ENCODE assay signal across 8 mouse cellular contexts in genomic region chr13:96407040-96407439, GRCm38 (mm10). TPM values are rescaled to one million over a fixed set of nuclear protein-coding genes. Genes with fewer than 3 reads are reported as not detected.
DNase-seq lines count a peak whose midpoint lies in the region; ATAC-seq and TF ChIP-seq lines count a peak whose summit lies in the region.

No protein-coding gene starts in this region.

- peaks cover 27% of the 10 kb centered on the region for H3K36me3 ChIP-seq in midbrain, embryonic 11.5 days (ENCODE audit: control insufficient read depth, insufficient read depth, low read length)
- peaks cover 64% of the 10 kb centered on the region for H3K36me3 ChIP-seq in midbrain, embryonic 13.5 days
- peaks cover 17% of the 10 kb centered on the region for H3K36me3 ChIP-seq in intestine, embryonic 15.5 days
- peaks cover 27% of the 10 kb centered on the region; the same call in 1 of the 2 replicates for H3K36me3 ChIP-seq in lung, postnatal 0 days (ENCODE audit: insufficient read depth, low read length)

- no peaks in the 10 kb centered on the region for H3K27me3 ChIP-seq in midbrain, embryonic 11.5 days (ENCODE audit: control insufficient read depth, insufficient read depth, low read length)
- no peaks in the 10 kb centered on the region for H3K27me3 ChIP-seq in midbrain, embryonic 13.5 days
- no peaks in the 10 kb centered on the region for H3K27me3 ChIP-seq in intestine, embryonic 15.5 days (replicated peaks)
- no peaks in the 10 kb centered on the region for H3K27me3 ChIP-seq in lung, postnatal 0 days (replicated peaks; ENCODE audit: insufficient read depth, low read length)

- no peak overlapping the region for H3K9ac ChIP-seq in midbrain, embryonic 11.5 days (ENCODE audit: low read length)
- no peak overlapping the region for H3K9ac ChIP-seq in midbrain, embryonic 13.5 days (replicated peaks)
- no peak overlapping the region for H3K9ac ChIP-seq in intestine, embryonic 15.5 days
- H3K9ac ChIP-seq in lung, postnatal 0 days (replicated peaks; ENCODE audit: low read depth), result no peak overlapping the region

- ATAC-seq in CD4-positive, CD25-positive, alpha-beta regulatory T cell, adult 4 months, result no peak
- no peak for ATAC-seq in midbrain, embryonic 11.5 days (ENCODE audit: low FRiP score)
- ATAC-seq in midbrain, embryonic 13.5 days, result no peak
- 0 out of 2 replicates have a peak, but pooled peaks have one; percentile 20 for ATAC-seq in intestine, embryonic 15.5 days
- peak; percentile 92 for ATAC-seq in lung, postnatal 0 days

- no peak overlapping the region for H3K4me3 ChIP-seq in midbrain, embryonic 11.5 days (ENCODE audit: low read depth, low read length)
- no peak overlapping the region for H3K4me3 ChIP-seq in midbrain, embryonic 13.5 days (replicated peaks)
- no peak overlapping the region for H3K4me3 ChIP-seq in intestine, embryonic 15.5 days (replicated peaks)
- H3K4me3 ChIP-seq in lung, postnatal 0 days (ENCODE audit: low read depth, low read length), result no peak overlapping the region

- H3K27ac ChIP-seq in midbrain, embryonic 11.5 days (ENCODE audit: low read depth, low read length), result no peak overlapping the region
- no peak overlapping the region for H3K27ac ChIP-seq in midbrain, embryonic 13.5 days
- no peak overlapping the region for H3K27ac ChIP-seq in intestine, embryonic 15.5 days
- H3K27ac ChIP-seq in lung, postnatal 0 days (ENCODE audit: low read length), result no peak overlapping the region

- TF ChIP-seq CTCF in lung, postnatal 0 days (IDR thresholded peaks at IDR 0.05), result peak; percentile 90

- peak; percentile 28 for DNase-seq in CD4-positive, CD25-positive, alpha-beta regulatory T cell, adult 2 months (ENCODE audit: low read depth, low spot score)
- peak; percentile 85 for DNase-seq in midbrain, embryonic 11.5 days (ENCODE audit: low spot score, missing footprints)
- DNase-seq in embryo, embryonic 10 days (ENCODE audit: low spot score), result peak; percentile 42
- peak; percentile 86 for DNase-seq in lung, postnatal 0 days (ENCODE audit: low spot score)
- DNase-seq in yolk sac, embryonic 10.5 days (ENCODE audit: low spot score), result peak; percentile 7

- no peaks in the 10 kb centered on the region for H3K4me1 ChIP-seq in midbrain, embryonic 11.5 days (ENCODE audit: control insufficient read depth, insufficient read depth, low read length)
- no peaks in the 10 kb centered on the region for H3K4me1 ChIP-seq in midbrain, embryonic 13.5 days (replicated peaks)
- no peaks in the 10 kb centered on the region for H3K4me1 ChIP-seq in intestine, embryonic 15.5 days (replicated peaks)
- H3K4me1 ChIP-seq in lung, postnatal 0 days (ENCODE audit: insufficient read depth, low read depth, low read length), result no peaks in the 10 kb centered on the region

- 76% methylated on average over 4 of the region's 4 CpGs for WGBS in midbrain, embryonic 11.5 days
- WGBS in midbrain, embryonic 13.5 days, result 76% methylated on average over 4 of the region's 4 CpGs
- WGBS in intestine, embryonic 15.5 days, result 67% methylated on average over 4 of the region's 4 CpGs
- 53% methylated on average over 4 of the region's 4 CpGs for WGBS in lung, postnatal 0 days

- no peaks in the 10 kb centered on the region for H3K9me3 ChIP-seq in midbrain, embryonic 11.5 days (ENCODE audit: control insufficient read depth, low read length)
- no peaks in the 10 kb centered on the region for H3K9me3 ChIP-seq in midbrain, embryonic 13.5 days
- H3K9me3 ChIP-seq in intestine, embryonic 15.5 days, result no peaks in the 10 kb centered on the region
- no peaks in the 10 kb centered on the region for H3K9me3 ChIP-seq in lung, postnatal 0 days (ENCODE audit: low read length)

- no peak overlapping the region for H3K4me2 ChIP-seq in midbrain, embryonic 11.5 days
- no peak overlapping the region for H3K4me2 ChIP-seq in midbrain, embryonic 13.5 days (replicated peaks)
- H3K4me2 ChIP-seq in intestine, embryonic 15.5 days (replicated peaks), result no peak overlapping the region
- no peak overlapping the region for H3K4me2 ChIP-seq in lung, postnatal 0 days (replicated peaks; ENCODE audit: low read depth, low read length)

- peak; percentile 83 for TF ChIP-seq EP300 in lung, postnatal 0 days (IDR thresholded peaks at IDR 0.05)

RNA-seq across cellular contexts. Expression of gene Poc5, which starts 18.9 kb away (rescaled TPM):
- polyA plus RNA-seq in CD4-positive, CD25-positive, alpha-beta regulatory T cell, adult 4 months (2017; shearing (Covaris generic)), result 10 to 100 TPM; 11.3 to 12.0 TPM
- 28.5 and 31.5 TPM in 2 replicates for polyA plus RNA-seq in midbrain, embryonic 11.5 days (2014; fragmentation: Nextera tagmentation; extraction: Ambion mirVana)
- 22.5 and 23.3 TPM in 2 replicates for polyA plus RNA-seq in midbrain, embryonic 13.5 days (2015; fragmentation: Nextera tagmentation; extraction: Ambion mirVana)
- 9.1 and 12.6 TPM in 2 replicates for polyA plus RNA-seq in intestine, embryonic 15.5 days (2015; fragmentation: Nextera tagmentation; extraction: Ambion mirVana)
- 9.2 and 13.4 TPM in 2 replicates for polyA plus RNA-seq in lung, postnatal 0 days (2015; fragmentation: Nextera tagmentation; extraction: Ambion mirVana)

Comparison
In these comparisons a context has a peak if more than half of its experiments do, and no peak if none do; other contexts are left out.
1. DNase-seq: peak in every context shown above with its lines; median percentile 86 in lung, postnatal 0 days; 85 in midbrain, embryonic 11.5 days; 42 in embryo, embryonic 10 days; 28 in CD4-positive, CD25-positive, alpha-beta regulatory T cell, adult 2 months; 7 in yolk sac, embryonic 10.5 days.
2. ATAC-seq: peak in intestine, embryonic 15.5 days (single experiment) and lung, postnatal 0 days (single experiment); none in CD4-positive, CD25-positive, alpha-beta regulatory T cell, adult 4 months (single experiment), midbrain, embryonic 11.5 days (single experiment) and midbrain, embryonic 13.5 days (single experiment).